ENCODE assay signal across 9 mouse cellular contexts in the genomic region with DNA sequence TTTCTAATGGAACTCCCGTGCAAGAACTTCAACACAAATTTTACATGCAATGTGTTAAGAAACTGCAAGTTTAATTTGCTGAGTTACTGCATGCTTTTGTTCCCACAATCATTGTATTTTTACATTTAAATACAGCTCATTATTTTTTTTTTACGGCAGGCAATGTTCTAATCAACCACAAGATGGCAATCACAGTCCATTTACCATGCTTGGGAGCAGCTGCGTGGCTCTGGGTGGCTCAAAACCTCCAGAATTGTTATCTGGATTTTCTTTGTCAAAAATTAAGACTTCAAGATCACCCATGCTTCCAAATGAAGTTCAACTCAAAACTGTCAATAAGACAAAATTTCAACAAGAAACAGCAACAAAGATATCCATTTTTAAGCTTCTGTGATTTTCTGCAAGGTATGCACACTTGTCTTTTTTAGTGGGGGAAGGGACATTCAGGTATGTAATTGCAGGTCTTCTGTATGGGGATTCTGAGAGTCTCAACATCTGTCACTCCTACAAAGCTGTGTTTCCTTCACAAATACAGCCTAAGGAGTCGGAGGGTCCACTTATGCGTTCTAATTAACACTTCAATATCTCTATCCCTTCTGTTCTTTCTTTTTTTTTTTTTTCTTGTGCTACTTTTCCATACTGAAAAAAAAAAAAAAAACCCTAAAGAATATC. TPM values are rescaled to one million over a fixed set of nuclear protein-coding genes. Genes with fewer than 3 reads are reported as not detected.
DNase-seq lines count a peak whose midpoint lies in the region; ATAC-seq and TF ChIP-seq lines count a peak whose summit lies in the region.
"Had no signal": no experiment of that assay in that cellular context is flagged by ENCODE, and none has a peak within 500 bp of the region (broad histone marks: within the 10 kb centered on the region; RNA-seq: fewer than 3 reads in every experiment).

No protein-coding gene starts in this region.

- no peak overlapping the region for H3K4me2 ChIP-seq in forebrain, embryonic 16.5 days (ENCODE audit: low read length)

- POLR2A ChIA-PET in Patski (lab: Charles Lee), result no interaction called here

- in situ Hi-C loops in Patski (cut with MboI; ENCODE audit: low pct_unique_long_range_greater_than_20kb), result loop anchor here (10.0 kb wide), 1 partner anchor 573 kb away; no protein-coding TSS in a partner anchor

- H3K27ac ChIP-seq in kidney, adult 2 months (ENCODE audit: insufficient read depth, low read depth, low read length), result no peak overlapping the region
- H3K27ac ChIP-seq in forebrain, embryonic 16.5 days (ENCODE audit: low read length), result no peak overlapping the region

- DNase-seq in kidney, adult 2 months, result peak; percentile 54
- DNase-seq in kidney, adult 18-20 months, result no peak
- DNase-seq in CD4-positive, CD25-positive, alpha-beta regulatory T cell, adult 2 months (ENCODE audit: low read depth, low spot score), result peak; percentile 77
- DNase-seq in Patski (ENCODE audit: low read depth, low spot score), result no peak
- DNase-seq in frontal cortex, postnatal 14 days (ENCODE audit: low spot score in 2 of 2), result no peak
- no peak for DNase-seq in gastrocnemius, postnatal 4 days (ENCODE audit: low spot score in 2 of 2)

- no peak overlapping the region for H3K4me3 ChIP-seq in kidney, adult 2 months (ENCODE audit: insufficient read depth, low read depth, low read length)
- no peak overlapping the region for H3K4me3 ChIP-seq in forebrain, embryonic 16.5 days (replicated peaks; ENCODE audit: low read length)
- H3K4me3 ChIP-seq: erythroblast, embryonic 14.5 days had no signal

- H3K27me3 ChIP-seq in kidney, adult 2 months (replicated peaks; ENCODE audit: control insufficient read depth, insufficient read depth, low read length), result no peaks in the 10 kb centered on the region
- H3K27me3 ChIP-seq in Patski, result peaks cover 4% of the 10 kb centered on the region
- H3K27me3 ChIP-seq in forebrain, embryonic 16.5 days (replicated peaks; ENCODE audit: control insufficient read depth, insufficient read depth, low read length), result no peaks in the 10 kb centered on the region

- 18% methylated on average over 5 of the region's 5 CpGs for WGBS in kidney, adult 2 months
- WGBS in forebrain, embryonic 16.5 days, result 10% methylated on average over 5 of the region's 5 CpGs

- CTCF ChIA-PET in Patski (lab: Charles Lee), result interaction anchor here (0.6 to 4.4 kb wide), 16 partner anchors 10 to 595 kb away, joined by 3 to 40 read pairs (median 4); a partner anchor contains a TSS

- ATAC-seq in Patski, result no peak
- peak; percentile 86 for ATAC-seq in forebrain, embryonic 16.5 days
- peak; percentile 59; the same call in 1 of the 2 replicates for ATAC-seq in megakaryocyte-erythroid progenitor cell, adult 5-6 weeks (replicated peaks; ENCODE audit: low FRiP score, low TSS enrichment, poor library complexity, severe bottlenecking)

- TF ChIP-seq POLR2A in kidney, adult 2 months (IDR thresholded peaks at IDR 0.05; ENCODE audit: low read depth, low read length), result no peak

- H3K4me1 ChIP-seq in kidney, adult 2 months (ENCODE audit: control insufficient read depth, insufficient read depth, low read length), result no peaks in the 10 kb centered on the region
- H3K4me1 ChIP-seq in forebrain, embryonic 16.5 days (replicated peaks; ENCODE audit: control insufficient read depth, insufficient read depth, low read length), result no peaks in the 10 kb centered on the region

- H3K9me3 ChIP-seq in forebrain, embryonic 16.5 days (ENCODE audit: control insufficient read depth, low read length), result no peaks in the 10 kb centered on the region

- TF ChIP-seq CTCF in kidney, adult 2 months (conservative IDR thresholded peaks at IDR 0.05; ENCODE audit: insufficient read depth, insufficient read length, low read depth, low read length), result peak; percentile 74
- TF ChIP-seq CTCF in Patski (IDR thresholded peaks at IDR 0.05), result peak; percentile 82

- H3K9ac ChIP-seq in forebrain, embryonic 16.5 days (replicated peaks; ENCODE audit: low read depth, low read length), result no peak overlapping the region

- no peaks in the 10 kb centered on the region for H3K36me3 ChIP-seq in kidney, adult 2 months (ENCODE audit: control insufficient read depth, insufficient read depth, low read length)
- H3K36me3 ChIP-seq in forebrain, embryonic 16.5 days (ENCODE audit: control insufficient read depth, insufficient read depth), result no peaks in the 10 kb centered on the region

RNA-seq across cellular contexts. Expression of a gene that starts 13.9 kb away (rescaled TPM):
- polyA plus RNA-seq in kidney, adult 2 months (2012; rRNA removed), result 0.48 and 0.91 TPM in 2 replicates
- 8.8 TPM for polyA plus RNA-seq in Patski (2021)
- polyA plus RNA-seq in forebrain, embryonic 16.5 days (2015; fragmentation: Nextera tagmentation; extraction: Ambion mirVana), result 12.3 and 15.4 TPM in 2 replicates
- 2.1 and 4.4 TPM in 2 replicates for total RNA-seq in megakaryocyte-erythroid progenitor cell, adult 5-6 weeks (2014; fragmentation: Nextera tagmentation)
- 3.1 and 9.8 TPM in 2 replicates for total RNA-seq in megakaryocyte-erythroid progenitor cell, adult 5-6 weeks (2017)
- total RNA-seq in gastrocnemius, postnatal 4 days (2021), result 1 to 10 TPM; 6.9 to 7.2 TPM
- polyA plus RNA-seq: erythroblast, embryonic 14.5 days had no signal

RNA-seq across cellular contexts. Expression of a gene that starts 15.1 kb away (rescaled TPM):
- 5.8 and 6.7 TPM in 2 replicates for polyA plus RNA-seq in kidney, adult 2 months (2012; rRNA removed)
- polyA plus RNA-seq in Patski (2021), result 11.8 TPM
- polyA plus RNA-seq in forebrain, embryonic 16.5 days (2015; fragmentation: Nextera tagmentation; extraction: Ambion mirVana), result 14.2 and 14.5 TPM in 2 replicates
- total RNA-seq in megakaryocyte-erythroid progenitor cell, adult 5-6 weeks (2014; fragmentation: Nextera tagmentation), result 31.2 and 36.8 TPM in 2 replicates
- total RNA-seq in megakaryocyte-erythroid progenitor cell, adult 5-6 weeks (2017), result 37.6 and 44.8 TPM in 2 replicates
- 10 to 100 TPM; 10.8 to 12.8 TPM for total RNA-seq in gastrocnemius, postnatal 4 days (2021)

Comparison
In these comparisons a context has a peak if more than half of its experiments do, and no peak if none do; other contexts are left out.
1. DNase-seq: peak in kidney, adult 2 months (single experiment) and CD4-positive, CD25-positive, alpha-beta regulatory T cell, adult 2 months (single experiment); none in kidney, adult 18-20 months (single experiment), Patski (single experiment), frontal cortex, postnatal 14 days (0 of 2) and gastrocnemius, postnatal 4 days (0 of 2).